Mouse (Mus musculus) heart, adult 8-10 months (tissue): ENCODE measurements at regions not wholly inside any gene's neighbourhood (a gene's known extent, or its start where the extent isn't known, plus 50 kb on each side); places are given as distances from the start of the nearest gene placed in this dataset.

ENCODE experiments used
- DNase-seq: peaks from one replicate; pipeline ENCODE4 v3.0.0; 2022; ENCODE audit warnings: low spot score

- DNase-seq: no peak
Measured at GRCm38 (mm10) chr13:106738011-106738410, 198.7 kb downstream of the Ipo11 start.

GRCm38 (mm10) chr13:106734323-106734722, 202.4 kb downstream of the Ipo11 start:
- no peak for DNase-seq

- no peak for DNase-seq
Measured at GRCm38 (mm10) chr13:106732906-106733305, 203.9 kb downstream of the Ipo11 start.

GRCm38 (mm10) chr13:106723315-106723714, 213.4 kb downstream of the Ipo11 start:
- no peak for DNase-seq

- DNase-seq: peak; percentile 5
Measured at GRCm38 (mm10) chr13:106721167-106721566, 215.6 kb downstream of the Ipo11 start.

GRCm38 (mm10) chr13:106715771-106716170, 221.0 kb downstream of the Ipo11 start:
- no peak for DNase-seq

GRCm38 (mm10) chr13:106715234-106715633, 221.5 kb downstream of the Ipo11 start:
- no peak for DNase-seq

- no peak for DNase-seq
Measured at GRCm38 (mm10) chr13:106710580-106710979, 226.2 kb downstream of the Ipo11 start.

- no peak for DNase-seq
Measured at GRCm38 (mm10) chr13:106700376-106700775, 236.4 kb downstream of the Ipo11 start.

GRCm38 (mm10) chr13:106699957-106700356, 236.8 kb downstream of the Ipo11 start:
- DNase-seq: no peak

GRCm38 (mm10) chr13:106691787-106692571, 244.8 kb downstream of the Ipo11 start:
- no peak for DNase-seq

- no peak for DNase-seq
Measured at GRCm38 (mm10) chr13:106690125-106690524, 246.6 kb downstream of the Ipo11 start.

GRCm38 (mm10) chr13:106689618-106690017, 247.1 kb downstream of the Ipo11 start:
- DNase-seq: no peak

- no peak for DNase-seq
Measured at GRCm38 (mm10) chr13:106689051-106689450, 247.7 kb downstream of the Ipo11 start.

GRCm38 (mm10) chr13:106669665-106670064, 267.1 kb downstream of the Ipo11 start:
- no peak for DNase-seq

GRCm38 (mm10) chr13:106662195-106662594, 274.6 kb downstream of the Ipo11 start:
- no peak for DNase-seq

- no peak for DNase-seq
Measured at GRCm38 (mm10) chr13:106649363-106649762, 287.4 kb downstream of the Ipo11 start.

- DNase-seq: no peak
Measured at GRCm38 (mm10) chr13:106643302-106643975, 293.3 kb downstream of the Ipo11 start.

- no peak for DNase-seq
Measured at GRCm38 (mm10) chr13:106638706-106639385, 297.9 kb downstream of the Ipo11 start.

GRCm38 (mm10) chr13:106591729-106592128, 345.0 kb downstream of the Ipo11 start:
- no peak for DNase-seq

- DNase-seq: no peak
Measured at GRCm38 (mm10) chr13:106567658-106568359, 368.9 kb downstream of the Ipo11 start.

- no peak for DNase-seq
Measured at GRCm38 (mm10) chr13:106562588-106562987, 374.2 kb downstream of the Ipo11 start.
